Mouse (Mus musculus) MEL (cell line): ENCODE measurements at regions not wholly inside any gene's neighbourhood (a gene's known extent, or its start where the extent isn't known, plus 50 kb on each side); places are given as distances from the start of the nearest gene placed in this dataset.

Experiments
- CTCF ChIP-seq, 3 experiments: IDR thresholded peaks in 2 of 3; conservative IDR thresholded peaks in 1 of 3; 2 replicates each; pipeline ENCODE4 v1.5.1; 2011 to 2012; ENCODE audit warnings: low read length in 3 of 3, low read depth in 2 of 3, mild to moderate bottlenecking in 2 of 3, improper control_type of control experiment in 1 of 3, inconsistent platforms in 1 of 3, mixed read lengths in 1 of 3, moderate library complexity in 1 of 3; ENCODE audit not compliant: control insufficient read depth in 1 of 3, insufficient read depth in 1 of 3, poor library complexity in 1 of 3, severe bottlenecking in 1 of 3
- E2F4 ChIP-seq: IDR thresholded peaks from 2 replicates; pipeline ENCODE4 v1.6.1; 2011; ENCODE audit warnings: low read depth, low read length, improper control_type of control experiment, borderline replicate concordance
- GATA1 ChIP-seq: IDR thresholded peaks from 2 replicates; pipeline ENCODE4 v1.6.1; 2011; ENCODE audit warnings: low read depth, low read length, improper control_type of control experiment
- HCFC1 ChIP-seq: IDR thresholded peaks from 2 replicates; pipeline ENCODE4 v1.6.1; 2012; ENCODE audit warnings: low read depth, mild to moderate bottlenecking, inconsistent platforms, low read length, improper control_type of control experiment, moderate library complexity
- JUND ChIP-seq: IDR thresholded peaks from 2 replicates; pipeline ENCODE4 v1.6.1; 2011; ENCODE audit warnings: low read depth, mild to moderate bottlenecking, improper control_type of control experiment, low read length
- MAX ChIP-seq: IDR thresholded peaks from 2 replicates; pipeline ENCODE4 v1.6.1; 2011; ENCODE audit warnings: low read length, improper control_type of control experiment
- POLR2AphosphoS5 ChIP-seq: IDR thresholded peaks from 2 replicates; pipeline ENCODE4 v1.6.1; 2012; ENCODE audit warnings: low read depth, borderline replicate concordance, mild to moderate bottlenecking, inconsistent platforms, low read length, moderate library complexity, mixed read lengths

DNA sequence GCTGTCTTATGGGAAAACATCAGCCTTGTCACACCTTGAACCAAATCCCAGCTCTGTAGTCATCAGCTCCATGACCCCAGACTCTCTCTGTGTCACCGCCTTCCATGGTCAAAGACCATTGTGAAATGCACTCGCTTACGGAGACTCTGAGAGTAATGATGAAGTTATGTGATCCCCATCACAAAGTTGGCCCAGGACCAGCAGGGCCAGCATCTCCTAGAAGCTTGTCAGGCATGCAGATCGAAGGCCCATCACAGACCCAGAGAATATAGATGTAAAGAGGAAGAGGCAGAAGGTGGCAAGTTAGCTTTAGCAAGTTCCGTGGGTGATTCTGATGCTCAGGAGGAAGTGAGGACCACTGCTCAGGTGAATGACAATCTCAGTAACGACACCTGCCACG, 125.2 kb upstream of the Sgk1 start:
- TF ChIP-seq CTCF (IDR thresholded peaks at IDR 0.05 in 2 of 3, conservative IDR thresholded peaks at IDR 0.05 in 1 of 3; ENCODE audit: control insufficient read depth in 1 of 3, insufficient read depth in 1 of 3, low read depth in 2 of 3, low read length in 3 of 3, poor library complexity in 1 of 3, severe bottlenecking in 1 of 3) (no peak), MAX (no peak), JUND (no peak), E2F4 (no peak), GATA1 (no peak), HCFC1 (no peak), POLR2AphosphoS5 (no peak)
